Mouse (Mus musculus) neural tube, embryonic 11.5 days (tissue): ENCODE measurements around the gene Mroh7. TPM values are rescaled to one million over a fixed set of nuclear protein-coding genes. Genes with fewer than 3 reads are reported as not detected.
A peak's percentile ranks its signal among the peaks of the same experiment; 100 is the strongest.

Source experiments
- ATAC-seq: fragments of 200-750 bp; cut with Nextera tagmentation; 2 replicates; pipeline ENCODE4 v1.8.0; 2017; ENCODE audit warnings: moderate number of reproducible peaks, mild to moderate bottlenecking, moderate TSS enrichment, moderate library complexity; ENCODE audit not compliant: insufficient read depth, low FRiP score, low TSS enrichment
- DNase-seq: peaks from one replicate; pipeline ENCODE4 v3.0.0-alpha.2; 2015; ENCODE audit warnings: low spot score
- H3K27ac ChIP-seq: fragments of 300-500 bp; sonication (generic); 2 replicates; pipeline ENCODE4 v1.5.1; 2014; ENCODE audit warnings: low read depth, mild to moderate bottlenecking, low read length
- H3K27me3 ChIP-seq: fragments of 300-500 bp; sonication (generic); 2 replicates; pipeline ENCODE4 v1.6.1; 2014; ENCODE audit warnings: mild to moderate bottlenecking, low read length, mixed read lengths; ENCODE audit not compliant: control insufficient read depth, insufficient read depth
- H3K36me3 ChIP-seq: fragments of 300-500 bp; sonication (generic); 2 replicates; pipeline ENCODE4 v1.6.1; 2014; ENCODE audit warnings: mild to moderate bottlenecking, low read length, moderate library complexity, mixed read lengths; ENCODE audit not compliant: control insufficient read depth, insufficient read depth
- H3K4me1 ChIP-seq: fragments of 300-500 bp; sonication (generic); 2 replicates; pipeline ENCODE4 v1.6.1; 2014; ENCODE audit warnings: low read length, mixed read lengths; ENCODE audit not compliant: control insufficient read depth, insufficient read depth
- H3K4me2 ChIP-seq: fragments of 300-500 bp; sonication (generic); 2 replicates; pipeline ENCODE4 v1.6.1; 2014; ENCODE audit warnings: low read depth, mild to moderate bottlenecking, moderate library complexity
- H3K4me3 ChIP-seq: fragments of 300-500 bp; sonication (generic); 2 replicates; pipeline ENCODE4 v1.5.1; 2014; ENCODE audit warnings: low read depth, low read length
- H3K9ac ChIP-seq: fragments of 300-500 bp; sonication (generic); 2 replicates; pipeline ENCODE4 v1.6.1; 2014; ENCODE audit warnings: mild to moderate bottlenecking, low read length
- H3K9me3 ChIP-seq: fragments of 300-500 bp; sonication (generic); 2 replicates; pipeline ENCODE4 v1.6.1; 2016; ENCODE audit warnings: low read length; ENCODE audit not compliant: control insufficient read depth
- WGBS: fragments of 180-500 bp; shearing (Covaris S2); extraction: QIAGEN DNeasy Blood & Tissue Kit; methylation state at CpG from one replicate; pipeline ENCODE4 v1.1.7; 2014; 5-methylcytosine and 5-hydroxymethylcytosine counted together
- polyA plus RNA-seq: library from polyadenylated mRNA; unstranded; fragments of >200 nt; fragmentation: Nextera tagmentation; extraction: Ambion mirVana; gene quantifications from 2 replicates; pipeline ENCODE4 v1.2.1, GENCODE M21; 2014

Mroh7 gene
- polyA plus RNA-seq, 1 experiment from 2014 or later = not detected

DNA sequence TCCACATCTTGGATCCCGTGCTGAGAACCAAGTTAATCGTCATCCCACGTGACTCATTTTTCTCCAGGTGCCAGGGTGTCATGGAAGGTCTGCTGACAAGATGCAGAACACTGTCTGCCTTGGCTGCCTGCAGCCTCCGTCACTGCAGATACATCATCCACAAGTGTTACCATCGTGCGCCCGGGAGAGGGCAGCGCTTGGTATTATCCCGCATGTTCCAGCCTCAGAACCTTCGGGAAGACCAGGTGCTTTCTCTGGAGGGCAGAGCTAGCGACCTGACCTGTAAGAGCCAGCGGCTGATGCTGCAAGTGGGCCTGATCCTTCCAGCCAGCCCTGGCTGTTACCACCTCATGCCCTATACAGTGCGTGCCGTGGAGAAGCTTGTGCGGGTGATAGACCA lies 77.7 kb downstream of the Mroh7 start:
- Histone ChIP-seq H3K9ac (no peak overlapping the region), H3K36me3 (no peaks in the 10 kb centered on the region; the same call in 1 of the 2 replicates), H3K4me1 (peaks cover 7% of the 10 kb centered on the region), H3K9me3 (no peaks in the 10 kb centered on the region), H3K4me3 (no peak overlapping the region), H3K27me3 (no peaks in the 10 kb centered on the region), H3K4me2 (no peak overlapping the region), H3K27ac (no peak overlapping the region)
- WGBS = 95% methylated on average over 15 of the region's 15 CpGs
- ATAC-seq = no peak
- DNase-seq = no peak

DNA sequence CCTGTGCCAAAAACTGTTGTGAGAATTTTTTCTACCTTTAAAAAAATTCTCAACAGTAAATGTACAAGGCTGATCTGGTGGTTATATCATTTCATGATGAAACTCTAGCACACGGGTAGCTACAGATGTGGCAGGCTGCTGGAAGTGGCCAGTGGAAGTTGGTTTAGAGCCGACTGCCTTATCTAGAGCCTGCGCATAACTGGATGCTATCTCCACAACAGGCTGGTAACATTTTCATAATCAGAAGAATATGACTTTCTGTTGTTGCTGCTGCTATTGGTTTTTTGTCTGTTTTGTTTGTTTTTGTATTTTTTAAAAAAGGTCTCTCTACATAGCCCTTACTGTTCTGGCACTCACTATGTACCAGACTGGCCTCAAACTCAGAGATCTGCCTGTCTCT lies 78.2 kb downstream of the Mroh7 start:
- 94% methylated on average over 3 of the region's 3 CpGs for WGBS
- no peak overlapping the region for H3K27ac ChIP-seq

DNA sequence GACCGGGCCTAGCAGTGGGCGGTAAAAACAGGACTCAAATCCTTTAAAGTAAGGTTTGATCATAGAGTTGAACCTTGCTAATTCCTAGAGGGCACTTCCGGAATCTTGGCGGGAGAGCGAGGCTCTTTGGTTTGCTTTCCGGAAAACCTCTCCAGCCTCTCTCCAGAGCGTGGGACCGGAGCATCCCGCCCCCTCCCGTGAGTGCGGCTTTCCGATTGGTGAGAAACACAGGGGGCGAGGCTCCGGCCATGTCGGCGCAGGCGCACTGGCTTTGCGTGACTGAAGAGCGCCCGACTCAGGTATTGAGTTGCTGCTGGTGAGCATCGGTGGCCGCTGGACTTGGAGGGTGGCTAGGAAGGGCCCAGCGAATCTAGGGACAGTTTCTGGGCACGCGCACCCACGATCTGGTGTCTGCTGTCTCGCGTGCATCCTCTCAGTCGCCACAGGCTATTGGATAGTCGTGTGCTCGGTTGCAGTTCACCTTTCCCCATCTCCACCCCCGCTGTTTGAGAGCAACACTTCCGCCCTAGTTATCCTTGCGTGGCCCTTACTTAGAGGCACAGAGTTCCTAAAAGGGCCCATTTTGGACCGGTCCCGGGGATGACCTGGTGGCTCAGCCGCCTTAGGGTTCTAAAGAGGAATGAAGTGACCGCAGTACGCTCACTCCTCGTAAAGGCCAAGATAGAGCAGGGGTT lies 79.7 kb downstream of the Mroh7 start, which contains the start of gene Pars2:
Pars2 (plus strand) TSS at position 237 of the 695 bp plus-strand sequence.
- Histone ChIP-seq H3K4me1 (peaks cover 7% of the 10 kb centered on the region), H3K9me3 (no peaks in the 10 kb centered on the region), H3K4me2 (peak within 1 kb of the TSS; percentile 91), H3K27ac (no peak within 1 kb of the TSS), H3K4me3 (peak within 1 kb of the TSS; percentile 70), H3K27me3 (no peaks in the 10 kb centered on the region), H3K36me3 (no peaks in the 10 kb centered on the region; the same call in 1 of the 2 replicates), H3K9ac (peak within 1 kb of the TSS; percentile 81)
- ATAC-seq (peak; percentile 97), DNase-seq (peak; percentile 99)
- 3% methylated on average over 40 of the region's 40 CpGs for WGBS

More for the DNA sequence above, 78.2 kb downstream of the Mroh7 start:
- H3K27me3 ChIP-seq = no peaks in the 10 kb centered on the region
- H3K4me2 ChIP-seq = no peak overlapping the region
- ATAC-seq (no peak), DNase-seq (no peak)
- H3K4me1 ChIP-seq = peaks cover 7% of the 10 kb centered on the region
- no peak overlapping the region for H3K9ac ChIP-seq
- H3K36me3 ChIP-seq = no peaks in the 10 kb centered on the region; the same call in 1 of the 2 replicates
- H3K4me3 ChIP-seq = no peak overlapping the region
- no peaks in the 10 kb centered on the region for H3K9me3 ChIP-seq

DNA sequence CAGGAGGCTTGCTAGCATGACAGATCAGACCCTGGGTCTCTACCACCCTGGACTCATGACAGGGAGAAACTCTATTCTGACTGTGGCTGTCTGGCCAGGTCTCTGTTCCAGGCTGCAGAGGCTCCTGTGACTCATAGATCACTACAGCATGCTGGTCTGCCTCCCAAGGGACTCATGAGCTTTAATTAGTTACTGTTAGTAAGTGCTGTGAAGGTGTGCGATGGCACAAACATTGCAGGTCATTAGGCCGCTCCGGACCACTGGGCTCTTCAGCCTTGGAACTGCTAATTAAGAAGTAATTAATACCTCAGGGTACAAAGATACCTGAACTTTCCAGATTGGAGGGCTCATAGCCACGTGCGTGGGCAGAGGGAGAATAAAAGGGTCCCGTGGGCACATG lies 83.6 kb downstream of the Mroh7 start:
- H3K9me3 ChIP-seq = no peaks in the 10 kb centered on the region
- no peak overlapping the region for H3K4me3 ChIP-seq
- H3K27me3 ChIP-seq = no peaks in the 10 kb centered on the region
- H3K27ac ChIP-seq = no peak overlapping the region
- 86% methylated on average over 6 of the region's 6 CpGs for WGBS
- no peak for ATAC-seq
- no peaks in the 10 kb centered on the region for H3K36me3 ChIP-seq
- no peak overlapping the region for H3K4me2 ChIP-seq
- H3K9ac ChIP-seq = no peak overlapping the region
- peaks cover 7% of the 10 kb centered on the region for H3K4me1 ChIP-seq
- DNase-seq = no peak

DNA sequence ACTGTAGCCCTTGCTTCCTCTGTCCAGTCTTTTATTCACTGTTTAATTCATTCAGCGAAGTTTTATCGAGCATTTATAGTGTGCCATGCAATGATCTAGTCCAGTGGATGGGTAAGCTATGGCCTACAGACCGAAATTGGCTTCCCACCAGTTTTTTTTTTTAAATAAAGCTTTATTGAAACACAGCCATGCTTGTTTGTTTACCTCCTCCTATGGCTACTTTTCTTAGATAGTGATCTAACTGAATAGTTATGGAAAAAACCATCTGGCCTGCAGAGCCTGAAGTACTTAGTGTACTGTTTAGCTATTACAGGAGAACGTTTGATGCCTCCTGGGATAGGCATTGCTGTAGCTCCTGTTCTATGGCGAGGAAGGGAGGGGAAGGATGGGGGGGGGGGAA lies 84.9 kb downstream of the Mroh7 start:
- 76% methylated on average over 5 of the region's 5 CpGs for WGBS
- ATAC-seq (no peak), DNase-seq (no peak)
- Histone ChIP-seq H3K9ac (no peak overlapping the region), H3K4me1 (no peaks in the 10 kb centered on the region), H3K27ac (no peak overlapping the region), H3K9me3 (no peaks in the 10 kb centered on the region), H3K4me3 (no peak overlapping the region), H3K36me3 (no peaks in the 10 kb centered on the region), H3K4me2 (no peak overlapping the region), H3K27me3 (no peaks in the 10 kb centered on the region)

DNA sequence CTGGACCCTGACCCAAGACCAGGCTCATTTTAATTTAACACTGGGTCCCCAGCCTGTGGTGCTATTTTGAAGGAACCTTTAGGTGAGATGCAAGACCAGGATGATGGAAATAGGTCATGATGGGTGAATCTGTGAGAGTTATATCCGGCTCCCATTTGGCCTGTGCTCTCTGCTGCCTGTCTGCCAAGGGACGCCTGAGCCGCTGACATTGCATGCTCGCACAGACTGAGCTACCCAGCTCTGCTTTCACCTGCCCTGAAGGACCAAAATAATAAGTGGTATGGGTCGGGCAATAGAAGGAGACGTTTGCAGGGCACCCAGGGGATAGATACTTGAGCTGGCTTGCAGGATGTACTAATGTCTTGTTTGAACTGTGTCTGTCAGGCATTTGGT lies 86.5 kb downstream of the Mroh7 start:
- H3K4me2 ChIP-seq = no peak overlapping the region
- H3K9ac ChIP-seq = no peak overlapping the region
- H3K9me3 ChIP-seq = no peaks in the 10 kb centered on the region
- H3K4me1 ChIP-seq = no peaks in the 10 kb centered on the region
- H3K4me3 ChIP-seq = no peak overlapping the region
- DNase-seq (no peak), ATAC-seq (no peak)
- H3K27ac ChIP-seq = no peak overlapping the region
- no peaks in the 10 kb centered on the region for H3K36me3 ChIP-seq
- WGBS = 76% methylated on average over 6 of the region's 6 CpGs
- H3K27me3 ChIP-seq = no peaks in the 10 kb centered on the region

DNA sequence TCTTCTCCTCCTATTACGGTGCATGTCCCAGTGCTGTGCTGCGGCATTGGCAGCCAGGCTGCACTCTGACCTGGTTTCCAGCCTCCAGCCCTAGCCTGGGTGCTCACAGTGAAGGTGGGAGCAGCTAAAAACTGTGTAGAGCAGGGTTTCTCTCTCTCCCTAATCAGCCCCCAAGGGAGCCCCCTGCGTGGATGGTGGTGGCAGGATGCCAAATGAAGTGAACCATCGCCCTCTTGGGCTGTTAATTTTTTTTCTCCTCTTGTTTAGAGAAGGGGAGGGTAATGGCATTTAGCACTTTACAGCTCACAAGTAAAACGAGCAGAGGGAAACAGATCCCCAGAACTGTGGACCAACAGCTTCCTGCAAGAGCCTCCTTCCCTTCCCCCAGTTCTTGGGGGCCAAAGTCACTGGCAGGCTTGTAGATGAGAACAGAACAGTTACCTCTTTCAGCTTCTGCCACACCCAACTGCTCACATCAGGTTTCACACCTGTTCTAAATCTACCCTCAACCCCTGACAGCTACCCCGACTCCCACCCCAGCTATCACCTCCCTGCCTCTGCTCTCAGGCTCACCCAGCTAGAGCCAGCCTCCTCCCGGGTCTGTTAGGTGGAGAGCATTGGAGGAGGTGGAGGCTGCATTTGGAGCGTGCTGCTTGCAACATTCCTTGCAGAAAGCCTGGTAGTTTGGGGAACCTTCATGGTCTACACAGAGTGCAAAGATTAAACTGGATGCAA lies 87.1 kb downstream of the Mroh7 start:
- no peak overlapping the region for H3K27ac ChIP-seq
- no peak overlapping the region for H3K9ac ChIP-seq
- no peaks in the 10 kb centered on the region for H3K4me1 ChIP-seq
- H3K9me3 ChIP-seq = no peaks in the 10 kb centered on the region
- H3K27me3 ChIP-seq = no peaks in the 10 kb centered on the region
- ATAC-seq = no peak
- H3K4me2 ChIP-seq = no peak overlapping the region
- no peak for DNase-seq
- H3K36me3 ChIP-seq = no peaks in the 10 kb centered on the region
- no peak overlapping the region for H3K4me3 ChIP-seq
- WGBS = 29% methylated on average over 8 of the region's 8 CpGs

DNA sequence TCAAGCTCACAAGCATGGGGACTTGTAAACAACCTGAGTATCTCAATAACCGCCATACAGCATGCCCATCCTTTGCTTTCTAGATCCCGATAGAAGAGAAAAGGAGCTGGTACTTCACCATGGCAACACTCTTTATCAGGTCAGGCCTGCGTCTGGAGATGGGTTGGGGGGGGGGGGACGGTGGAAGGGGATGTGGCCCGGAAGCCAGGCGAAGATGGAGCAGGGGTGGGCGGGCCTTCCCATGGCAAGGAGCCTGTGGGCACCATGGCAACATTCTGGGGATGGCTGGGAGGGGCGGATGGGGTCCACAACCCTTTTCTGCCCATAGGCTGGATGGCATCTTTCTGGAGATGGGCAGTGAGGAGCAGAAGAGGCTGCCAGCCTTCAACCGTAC lies 96.6 kb downstream of the Mroh7 start:
- no peak overlapping the region for H3K4me2 ChIP-seq
- 48% methylated on average over 9 of the region's 9 CpGs for WGBS
- H3K27ac ChIP-seq = no peak overlapping the region

More for the DNA sequence above, 96.6 kb downstream of the Mroh7 start:
- no peak overlapping the region for H3K4me3 ChIP-seq
- H3K36me3 ChIP-seq = no peaks in the 10 kb centered on the region
- H3K4me1 ChIP-seq = no peaks in the 10 kb centered on the region
- DNase-seq (no peak), ATAC-seq (no peak)
- no peaks in the 10 kb centered on the region for H3K9me3 ChIP-seq
- H3K9ac ChIP-seq = no peak overlapping the region
- no peaks in the 10 kb centered on the region for H3K27me3 ChIP-seq
